Mouse (Mus musculus) neural tube, embryonic 13.5 days (tissue): ENCODE measurements around the gene Tecpr2. TPM values are rescaled to one million over a fixed set of nuclear protein-coding genes. Genes with fewer than 3 reads are reported as not detected.
A peak's percentile ranks its signal among the peaks of the same experiment; 100 is the strongest.

Experiments
- ATAC-seq: fragments of 200-750 bp; cut with Nextera tagmentation; 2 replicates; pipeline ENCODE4 v1.8.0; 2017; ENCODE audit warnings: low read depth, mild to moderate bottlenecking, moderate TSS enrichment, moderate library complexity
- H3K27ac ChIP-seq: fragments of 300-500 bp; sonication (generic); replicated peaks from 2 replicates; pipeline ENCODE4 v1.5.1; 2015; ENCODE audit warnings: moderate library complexity, mild to moderate bottlenecking, inconsistent platforms
- H3K27me3 ChIP-seq: fragments of 300-500 bp; sonication (generic); 2 replicates; pipeline ENCODE4 v1.6.1; 2015; ENCODE audit warnings: mild to moderate bottlenecking, inconsistent platforms
- H3K36me3 ChIP-seq: fragments of 300-500 bp; sonication (generic); 2 replicates; pipeline ENCODE4 v1.6.1; 2015; ENCODE audit warnings: mild to moderate bottlenecking, inconsistent platforms
- H3K4me1 ChIP-seq: fragments of 300-500 bp; sonication (generic); replicated peaks from 2 replicates; pipeline ENCODE4 v1.6.1; 2015; ENCODE audit warnings: inconsistent platforms
- H3K4me2 ChIP-seq: fragments of 300-500 bp; sonication (generic); 2 replicates; pipeline ENCODE4 v1.6.1; 2015; ENCODE audit warnings: inconsistent platforms, mild to moderate bottlenecking, moderate library complexity
- H3K4me3 ChIP-seq: fragments of 300-500 bp; sonication (generic); 2 replicates; pipeline ENCODE4 v1.5.1; 2015; ENCODE audit warnings: mild to moderate bottlenecking, inconsistent platforms
- H3K9ac ChIP-seq: fragments of 300-500 bp; sonication (generic); 2 replicates; pipeline ENCODE4 v1.6.1; 2015; ENCODE audit warnings: moderate library complexity, mild to moderate bottlenecking, inconsistent platforms
- H3K9me3 ChIP-seq: fragments of 300-500 bp; sonication (generic); 2 replicates; pipeline ENCODE4 v1.6.1; 2016; ENCODE audit warnings: inconsistent platforms
- WGBS: fragments of 180-500 bp; shearing (Covaris S2); methylation state at CpG from one replicate; pipeline ENCODE4 v1.1.7; 2015; 5-methylcytosine and 5-hydroxymethylcytosine counted together
- polyA plus RNA-seq: library from polyadenylated mRNA; unstranded; fragments of >200 nt; fragmentation: Nextera tagmentation; extraction: Ambion mirVana; gene quantifications from 2 replicates; pipeline ENCODE4 v1.2.1, GENCODE M21; 2015

Gene Tecpr2
- polyA plus RNA-seq, 1 experiment from 2014 or later = 6.3 TPM

- Histone ChIP-seq H3K9me3 (no peaks in the 10 kb centered on the region), H3K36me3 (peaks cover 65% of the 10 kb centered on the region), H3K27me3 (no peaks in the 10 kb centered on the region), H3K4me3 (no peak overlapping the region), H3K4me2 (no peak overlapping the region), H3K27ac (no peak overlapping the region), H3K4me1 (no peaks in the 10 kb centered on the region), H3K9ac (no peak overlapping the region)
- no peak for ATAC-seq
- WGBS = 80% methylated on average over 5 of the region's 5 CpGs
Observed at GRCm38 (mm10) chr12:110932820-110933219, 43.8 kb downstream of the Tecpr2 start.

- ATAC-seq = peak; percentile 84
- 63% methylated on average over 9 of the region's 9 CpGs for WGBS
- peaks cover 61% of the 10 kb centered on the region for H3K36me3 ChIP-seq
Observed at GRCm38 (mm10) chr12:110935983-110936620, 47.0 kb downstream of the Tecpr2 start.

DNA sequence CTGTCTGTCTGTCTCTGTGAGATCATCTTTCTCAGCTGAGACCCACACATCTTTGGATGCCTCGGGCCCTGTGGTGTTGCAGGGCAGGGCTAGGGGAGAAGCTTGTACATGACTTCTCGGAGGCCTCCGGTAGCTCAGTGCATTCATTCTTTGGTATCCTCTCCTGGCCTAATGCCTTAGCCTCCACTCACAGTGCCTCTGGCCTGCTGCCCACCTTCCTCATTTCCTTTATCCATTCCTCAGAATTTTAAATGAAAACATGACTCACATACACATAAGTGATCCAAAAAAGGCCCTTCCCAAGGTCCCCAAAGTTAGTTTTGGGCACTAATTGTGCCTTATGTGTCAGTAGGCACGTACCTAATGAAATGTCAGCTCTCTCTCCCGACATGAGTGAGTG is 48.4 kb downstream of the Tecpr2 start:
- Histone ChIP-seq H3K4me1 (no peaks in the 10 kb centered on the region), H3K9ac (no peak overlapping the region), H3K27me3 (no peaks in the 10 kb centered on the region), H3K4me2 (no peak overlapping the region), H3K36me3 (peaks cover 52% of the 10 kb centered on the region), H3K4me3 (no peak overlapping the region), H3K9me3 (no peaks in the 10 kb centered on the region), H3K27ac (no peak overlapping the region)
- 91% methylated on average over 5 of the region's 5 CpGs for WGBS
- ATAC-seq = no peak

More at GRCm38 (mm10) chr12:110935983-110936620, 47.0 kb downstream of the Tecpr2 start:
- H3K4me3 ChIP-seq = no peak overlapping the region
- no peaks in the 10 kb centered on the region for H3K4me1 ChIP-seq
- no peaks in the 10 kb centered on the region for H3K9me3 ChIP-seq
- H3K27ac ChIP-seq = no peak overlapping the region
- H3K27me3 ChIP-seq = no peaks in the 10 kb centered on the region
- H3K9ac ChIP-seq = no peak overlapping the region
- H3K4me2 ChIP-seq = no peak overlapping the region

DNA sequence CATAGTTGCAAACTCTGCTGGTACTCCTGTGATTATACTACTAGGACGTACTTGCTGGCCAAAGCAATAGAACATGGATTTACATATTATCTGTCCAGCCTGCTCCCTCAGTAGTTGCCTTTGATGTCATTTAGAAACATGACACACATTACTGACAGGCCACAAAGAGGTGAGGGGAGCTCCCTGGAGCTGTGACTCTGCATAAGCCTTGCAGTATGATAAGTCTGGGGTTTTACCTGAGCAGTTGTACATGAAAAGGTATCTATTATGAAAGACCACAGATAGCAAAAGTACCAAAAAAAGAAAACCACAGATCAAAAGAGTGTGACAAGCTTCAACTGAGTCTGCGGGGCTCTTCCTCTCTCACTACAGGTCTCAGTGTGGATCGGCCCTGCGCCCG is 50.3 kb downstream of the Tecpr2 start:
- Histone ChIP-seq H3K4me3 (no peak overlapping the region), H3K27ac (no peak overlapping the region), H3K9ac (no peak overlapping the region), H3K27me3 (no peaks in the 10 kb centered on the region), H3K4me1 (no peaks in the 10 kb centered on the region), H3K4me2 (no peak overlapping the region), H3K36me3 (peaks cover 46% of the 10 kb centered on the region), H3K9me3 (no peaks in the 10 kb centered on the region)
- WGBS = 98% methylated on average over 5 of the region's 5 CpGs
- ATAC-seq = no peak

GRCm38 (mm10) chr12:110940869-110941268 is 51.8 kb downstream of the Tecpr2 start:
- no peaks in the 10 kb centered on the region for H3K27me3 ChIP-seq
- 90% methylated on average over 3 of the region's 3 CpGs for WGBS
- no peaks in the 10 kb centered on the region for H3K9me3 ChIP-seq
- no peak overlapping the region for H3K4me3 ChIP-seq
- no peak for ATAC-seq
- no peak overlapping the region for H3K9ac ChIP-seq
- H3K36me3 ChIP-seq = peaks cover 56% of the 10 kb centered on the region
- no peak overlapping the region for H3K27ac ChIP-seq
- H3K4me1 ChIP-seq = no peaks in the 10 kb centered on the region
- H3K4me2 ChIP-seq = no peak overlapping the region

GRCm38 (mm10) chr12:110946216-110946615 is 57.2 kb downstream of the Tecpr2 start:
- no peak for ATAC-seq
- H3K36me3 ChIP-seq = peaks cover 64% of the 10 kb centered on the region
- no peak overlapping the region for H3K27ac ChIP-seq

DNA sequence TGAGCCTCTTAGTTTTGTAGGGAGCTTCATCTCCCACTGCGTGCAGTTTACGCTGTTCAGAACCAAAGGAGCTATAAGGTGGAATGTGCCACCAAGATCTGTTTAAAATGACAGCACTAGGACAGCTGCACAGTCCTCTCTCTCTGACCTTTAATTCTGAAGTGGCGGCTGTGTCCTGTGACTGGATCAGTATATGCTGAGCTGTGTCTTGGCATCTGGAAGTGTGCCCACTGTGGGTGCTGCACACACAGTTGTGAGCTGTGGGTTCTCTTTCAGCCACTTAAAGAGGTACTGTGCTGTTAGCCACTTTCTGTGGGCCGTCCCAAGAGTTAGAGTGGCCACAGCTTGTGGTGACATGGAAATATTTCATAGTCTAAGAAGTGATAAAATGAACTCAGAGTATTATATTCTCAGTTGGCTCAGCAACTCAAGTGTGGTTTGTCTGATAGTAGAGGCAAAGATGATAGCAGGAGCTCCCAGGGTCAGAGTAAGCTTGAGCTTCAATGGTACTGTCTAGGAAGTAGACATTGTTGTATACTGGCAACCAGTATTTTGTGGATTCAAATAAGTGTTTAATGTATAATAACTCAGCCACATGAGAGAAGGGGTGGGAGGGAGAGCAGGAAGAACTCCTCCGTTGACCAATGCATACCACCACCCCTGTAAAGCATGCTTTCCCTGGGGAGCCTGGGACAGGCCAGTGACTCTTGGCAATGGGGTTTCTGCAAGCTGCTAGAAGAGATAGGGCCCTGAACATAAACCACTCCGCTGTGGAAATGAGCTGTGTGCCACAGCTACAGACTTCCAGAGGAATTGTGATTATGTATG is 59.2 kb downstream of the Tecpr2 start:
- Histone ChIP-seq H3K9me3 (no peaks in the 10 kb centered on the region), H3K4me2 (no peak overlapping the region), H3K9ac (no peak overlapping the region), H3K4me3 (no peak overlapping the region), H3K4me1 (no peaks in the 10 kb centered on the region), H3K36me3 (peaks cover 58% of the 10 kb centered on the region), H3K27ac (no peak overlapping the region), H3K27me3 (no peaks in the 10 kb centered on the region)
- WGBS = 90% methylated on average over 6 of the region's 6 CpGs
- no peak for ATAC-seq

More at GRCm38 (mm10) chr12:110946216-110946615, 57.2 kb downstream of the Tecpr2 start:
- no peak overlapping the region for H3K4me2 ChIP-seq
- H3K27me3 ChIP-seq = no peaks in the 10 kb centered on the region
- no peaks in the 10 kb centered on the region for H3K9me3 ChIP-seq
- no peak overlapping the region for H3K4me3 ChIP-seq
- no peak overlapping the region for H3K9ac ChIP-seq
- H3K4me1 ChIP-seq = no peaks in the 10 kb centered on the region
- 91% methylated on average over 7 of the region's 7 CpGs for WGBS

GRCm38 (mm10) chr12:110948910-110949201 is 59.8 kb downstream of the Tecpr2 start:
- no peak overlapping the region for H3K9ac ChIP-seq
- WGBS = 90% methylated on average over 3 of the region's 3 CpGs
- H3K4me2 ChIP-seq = no peak overlapping the region
- no peak for ATAC-seq
- peaks cover 54% of the 10 kb centered on the region for H3K36me3 ChIP-seq
- H3K4me1 ChIP-seq = no peaks in the 10 kb centered on the region
- no peaks in the 10 kb centered on the region for H3K27me3 ChIP-seq
- H3K4me3 ChIP-seq = no peak overlapping the region
- H3K27ac ChIP-seq = no peak overlapping the region
- H3K9me3 ChIP-seq = no peaks in the 10 kb centered on the region

DNA sequence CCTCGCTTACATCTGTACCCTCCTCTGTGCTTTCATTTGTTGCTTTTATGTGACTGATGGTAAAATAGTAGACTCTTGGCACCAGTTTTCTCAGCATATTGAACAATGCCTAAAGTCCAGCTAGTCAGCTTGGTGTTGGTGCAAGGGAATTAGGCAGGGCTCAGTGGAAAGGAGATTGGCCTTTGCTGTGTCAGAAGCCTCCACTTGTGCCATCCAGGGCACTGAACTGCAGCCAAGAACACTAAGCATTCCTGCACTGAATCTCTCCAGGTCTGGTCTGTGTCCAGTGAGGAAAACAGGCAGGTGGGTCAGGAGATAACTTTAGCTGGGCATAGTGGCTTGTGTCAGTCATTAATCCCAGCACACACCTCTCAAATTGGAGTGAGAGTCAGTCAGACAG is 60.3 kb downstream of the Tecpr2 start:
- Histone ChIP-seq H3K4me2 (no peak overlapping the region), H3K9ac (no peak overlapping the region), H3K27me3 (no peaks in the 10 kb centered on the region), H3K4me3 (no peak overlapping the region), H3K9me3 (no peaks in the 10 kb centered on the region), H3K4me1 (no peaks in the 10 kb centered on the region), H3K36me3 (peaks cover 53% of the 10 kb centered on the region), H3K27ac (no peak overlapping the region)
- 90% methylated on average over 1 of the region's 1 CpGs for WGBS
- no peak for ATAC-seq

- Histone ChIP-seq H3K27ac (no peak overlapping the region), H3K4me3 (no peak overlapping the region), H3K27me3 (no peaks in the 10 kb centered on the region), H3K4me1 (no peaks in the 10 kb centered on the region), H3K4me2 (no peak overlapping the region), H3K36me3 (peaks cover 50% of the 10 kb centered on the region), H3K9me3 (no peaks in the 10 kb centered on the region), H3K9ac (no peak overlapping the region)
- WGBS = 86% methylated on average over 4 of the region's 4 CpGs
- ATAC-seq = no peak
Observed at GRCm38 (mm10) chr12:110950151-110950550, 61.1 kb downstream of the Tecpr2 start.

DNA sequence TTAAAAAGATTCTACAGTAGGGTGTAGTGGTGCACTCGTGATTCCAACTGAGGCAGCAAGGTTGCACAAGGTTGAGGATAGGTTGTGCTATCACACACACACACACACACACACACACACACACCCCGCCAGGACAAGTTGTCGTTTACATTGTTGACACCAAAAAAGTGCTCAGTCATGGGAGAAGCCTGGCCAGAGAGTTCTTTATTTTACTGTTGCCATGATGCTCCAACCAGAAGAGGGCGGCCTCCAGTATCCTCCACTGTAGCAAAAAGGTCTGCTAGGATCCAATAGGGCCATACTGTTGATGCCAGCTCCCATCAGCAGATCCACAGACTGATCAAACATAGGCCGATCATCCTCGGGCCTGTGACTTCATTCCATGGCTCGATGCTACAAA is 62.2 kb downstream of the Tecpr2 start:
- no peak overlapping the region for H3K4me3 ChIP-seq
- ATAC-seq = no peak
- no peak overlapping the region for H3K27ac ChIP-seq
- H3K36me3 ChIP-seq = peaks cover 51% of the 10 kb centered on the region
- no peak overlapping the region for H3K9ac ChIP-seq
- WGBS = 84% methylated on average over 7 of the region's 7 CpGs
- no peaks in the 10 kb centered on the region for H3K4me1 ChIP-seq
- no peaks in the 10 kb centered on the region for H3K27me3 ChIP-seq
- no peaks in the 10 kb centered on the region for H3K9me3 ChIP-seq
- no peak overlapping the region for H3K4me2 ChIP-seq

DNA sequence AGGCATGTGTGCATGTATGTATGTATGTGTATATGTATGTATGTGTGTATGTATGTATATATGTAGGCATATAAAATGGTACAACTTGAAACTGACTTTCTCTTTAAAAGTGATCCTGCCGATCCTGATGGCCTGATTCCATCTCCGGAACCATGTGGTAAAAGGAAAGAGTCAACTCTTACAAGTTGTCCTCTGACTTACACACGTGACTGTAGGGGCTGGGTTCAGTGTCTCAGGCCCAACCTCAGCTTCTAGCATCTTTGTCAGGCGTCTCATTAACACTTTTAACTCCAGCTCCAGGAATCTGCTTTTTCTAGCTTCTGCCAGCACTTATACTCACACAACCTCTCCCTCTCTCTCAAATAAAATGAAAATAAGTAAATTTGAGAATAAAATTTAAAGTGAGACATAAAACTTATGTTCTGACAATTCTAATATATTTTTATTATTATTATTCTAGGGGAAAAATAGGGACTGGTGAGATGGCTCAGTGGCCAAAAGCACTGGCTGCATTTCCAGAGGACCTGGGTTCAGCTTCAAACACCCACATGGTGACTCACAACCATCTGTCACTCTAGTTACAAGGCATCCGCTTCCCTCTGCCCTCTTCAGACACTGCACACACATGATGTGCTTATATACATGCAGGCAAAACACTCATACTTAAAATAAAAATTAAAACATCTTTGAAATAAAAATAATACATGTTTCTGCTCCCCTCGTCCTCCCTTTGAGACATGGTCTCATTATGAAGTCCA is 63.7 kb downstream of the Tecpr2 start:
- 84% methylated on average over 6 of the region's 6 CpGs for WGBS
- Histone ChIP-seq H3K36me3 (peaks cover 51% of the 10 kb centered on the region), H3K9me3 (no peaks in the 10 kb centered on the region), H3K4me1 (no peaks in the 10 kb centered on the region), H3K4me3 (no peak overlapping the region), H3K27me3 (no peaks in the 10 kb centered on the region), H3K9ac (no peak overlapping the region), H3K27ac (no peak overlapping the region), H3K4me2 (no peak overlapping the region)
- ATAC-seq = no peak
